Mouse (Mus musculus) neutrophil, adult 5-6 weeks (primary cell): Measurements from ENCODE around the gene 6430550D23Rik. TPM values are rescaled to one million over a fixed set of nuclear protein-coding genes. Genes with fewer than 3 reads are reported as not detected.

Experiments
- ATAC-seq: fragments of 151-379, 151-347 bp; 2 replicates; pipeline ENCODE4 v1.8.0; 2017; ENCODE audit warnings: mild to moderate bottlenecking, moderate TSS enrichment; ENCODE audit not compliant: insufficient number of reproducible peaks, poor library complexity, low FRiP score, severe bottlenecking; ENCODE audit errors: extremely low read depth
- total RNA-seq: library from RNA; stranded (forward); fragments of 200-1000 nt; gene quantifications from 2 replicates; pipeline ENCODE4 v1.2.3, GENCODE M21; 2017

The 6430550D23Rik gene
- 1.1 and 1.4 TPM in 2 replicates for total RNA-seq

GRCm38 (mm10) chr2:156007888-156008532 is at the start of gene 6430550D23Rik, which contains the start of gene Ergic3:
6430550D23Rik (minus strand) TSS chr2:156007977.
Ergic3 (plus strand) TSS chr2:156008045.
- ATAC-seq = peak; percentile 99

- ATAC-seq = no peak
Measured at GRCm38 (mm10) chr2:156052816-156053215, 45.0 kb upstream of the 6430550D23Rik start, which contains the start of gene Fer1l4. Fer1l4 (minus strand) TSS chr2:156052947.

- ATAC-seq = no peak
Measured at GRCm38 (mm10) chr2:156047929-156048328, 40.2 kb upstream of the 6430550D23Rik start.

- ATAC-seq = no peak
Measured at GRCm38 (mm10) chr2:156042903-156043302, 35.1 kb upstream of the 6430550D23Rik start.

- no peak for ATAC-seq
Measured at GRCm38 (mm10) chr2:156039390-156039789, 31.6 kb upstream of the 6430550D23Rik start.

- no peak for ATAC-seq
Measured at GRCm38 (mm10) chr2:156025482-156025881, 17.7 kb upstream of the 6430550D23Rik start.

GRCm38 (mm10) chr2:156021765-156022164 is 14.0 kb upstream of the 6430550D23Rik start:
- no peak for ATAC-seq

GRCm38 (mm10) chr2:156021219-156021618 is 13.4 kb upstream of the 6430550D23Rik start:
- ATAC-seq = no peak

- no peak for ATAC-seq
Measured at GRCm38 (mm10) chr2:156018106-156018505, 10.3 kb upstream of the 6430550D23Rik start.

GRCm38 (mm10) chr2:156005393-156005792 is 2.4 kb downstream of the 6430550D23Rik start:
- ATAC-seq = no peak

GRCm38 (mm10) chr2:155991863-155992321 is 15.9 kb downstream of the 6430550D23Rik start:
- ATAC-seq = no peak

GRCm38 (mm10) chr2:155991151-155991550 is 16.6 kb downstream of the 6430550D23Rik start:
- ATAC-seq = no peak

GRCm38 (mm10) chr2:155989085-155989484 is 18.7 kb downstream of the 6430550D23Rik start:
- ATAC-seq = no peak

- no peak for ATAC-seq
Measured at GRCm38 (mm10) chr2:155987131-155987530, 20.6 kb downstream of the 6430550D23Rik start.

GRCm38 (mm10) chr2:155985776-155986175 is 22.0 kb downstream of the 6430550D23Rik start:
- ATAC-seq = no peak

GRCm38 (mm10) chr2:155979328-155979991 is 28.3 kb downstream of the 6430550D23Rik start:
- ATAC-seq = peak; percentile 93

- peak; percentile 51; the same call in 1 of the 2 replicates for ATAC-seq
Measured at GRCm38 (mm10) chr2:155974087-155974731, 33.6 kb downstream of the 6430550D23Rik start.

- no peak for ATAC-seq
Measured at GRCm38 (mm10) chr2:155973348-155973747, 34.4 kb downstream of the 6430550D23Rik start.

GRCm38 (mm10) chr2:155962991-155963390 is 44.8 kb downstream of the 6430550D23Rik start:
- no peak for ATAC-seq

GRCm38 (mm10) chr2:155961862-155962261 is 45.9 kb downstream of the 6430550D23Rik start:
- no peak for ATAC-seq
